Mouse (Mus musculus): ENCODE measurements around the gene Rnf145. TPM values are rescaled to one million over a fixed set of nuclear protein-coding genes. Genes with fewer than 3 reads are reported as not detected.

Rnf145 gene
- polyA plus RNA-seq, 1 experiment from 2014 or later = 74.4 TPM

- H3K9me3 ChIP-seq (ENCODE audit: control insufficient read depth, low read length) = no peaks in the 10 kb centered on the region
- DNase-seq (ENCODE audit: low spot score) (peak; percentile 53), ATAC-seq (replicated peaks; ENCODE audit: low FRiP score) (peak; percentile 94)
- peaks cover 36% of the 10 kb centered on the region for H3K4me1 ChIP-seq (replicated peaks; ENCODE audit: control insufficient read depth, insufficient read depth, low read length)
- peaks cover 49% of the 10 kb centered on the region for H3K36me3 ChIP-seq (ENCODE audit: control insufficient read depth, insufficient read depth, low read length)
- peak overlapping the region; percentile 6; the same call in 1 of the 2 replicates for H3K9ac ChIP-seq (ENCODE audit: low read depth, low read length)
- H3K4me2 ChIP-seq = peak overlapping the region; percentile 55
- H3K27ac ChIP-seq (ENCODE audit: low read depth, low read length) = peak overlapping the region; percentile 82
- H3K27me3 ChIP-seq (replicated peaks; ENCODE audit: control insufficient read depth, insufficient read depth, low read length) = no peaks in the 10 kb centered on the region
- WGBS = 46% methylated on average over 12 of the region's 12 CpGs
- H3K4me3 ChIP-seq (ENCODE audit: low read depth, low read length) = peak overlapping the region; percentile 16
Measured at GRCm38 (mm10) chr11:44529200-44529599, 10.4 kb downstream of the Rnf145 start.

- H3K27ac ChIP-seq (ENCODE audit: low read depth, low read length) = peak overlapping the region; percentile 82
- peak overlapping the region; percentile 14; the same call in 1 of the 2 replicates for H3K4me3 ChIP-seq (ENCODE audit: low read depth, low read length)
- peaks cover 47% of the 10 kb centered on the region for H3K36me3 ChIP-seq (ENCODE audit: control insufficient read depth, insufficient read depth, low read length)
- no peak overlapping the region; the same call in 1 of the 2 replicates for H3K9ac ChIP-seq (ENCODE audit: low read depth, low read length)
- no peak for DNase-seq (ENCODE audit: low spot score)
- peak overlapping the region; percentile 55 for H3K4me2 ChIP-seq
- H3K27me3 ChIP-seq (replicated peaks; ENCODE audit: control insufficient read depth, insufficient read depth, low read length) = no peaks in the 10 kb centered on the region
- WGBS = 76% methylated on average over 5 of the region's 5 CpGs
- no peaks in the 10 kb centered on the region for H3K9me3 ChIP-seq (ENCODE audit: control insufficient read depth, low read length)
- H3K4me1 ChIP-seq (replicated peaks; ENCODE audit: control insufficient read depth, insufficient read depth, low read length) = peaks cover 36% of the 10 kb centered on the region
- ATAC-seq (replicated peaks; ENCODE audit: low FRiP score) = no peak
Measured at GRCm38 (mm10) chr11:44529716-44530115, 11.0 kb downstream of the Rnf145 start.

- DNase-seq (ENCODE audit: low spot score) (no peak), ATAC-seq (replicated peaks; ENCODE audit: low FRiP score) (no peak)
- no peaks in the 10 kb centered on the region for H3K9me3 ChIP-seq (ENCODE audit: control insufficient read depth, low read length)
- no peak overlapping the region for H3K4me3 ChIP-seq (ENCODE audit: low read depth, low read length)
- H3K27ac ChIP-seq (ENCODE audit: low read depth, low read length) = no peak overlapping the region
- H3K9ac ChIP-seq (ENCODE audit: low read depth, low read length) = no peak overlapping the region
- H3K4me1 ChIP-seq (replicated peaks; ENCODE audit: control insufficient read depth, insufficient read depth, low read length) = peaks cover 36% of the 10 kb centered on the region
- 76% methylated on average over 8 of the region's 8 CpGs for WGBS
- no peaks in the 10 kb centered on the region for H3K27me3 ChIP-seq (replicated peaks; ENCODE audit: control insufficient read depth, insufficient read depth, low read length)
- peaks cover 41% of the 10 kb centered on the region for H3K36me3 ChIP-seq (ENCODE audit: control insufficient read depth, insufficient read depth, low read length)
- peak overlapping the region; percentile 55 for H3K4me2 ChIP-seq
Measured at GRCm38 (mm10) chr11:44530382-44530781, 11.6 kb downstream of the Rnf145 start.

- 82% methylated on average over 11 of the region's 11 CpGs for WGBS
- no peaks in the 10 kb centered on the region for H3K9me3 ChIP-seq (ENCODE audit: control insufficient read depth, low read length)
Measured at GRCm38 (mm10) chr11:44530867-44531266, 12.1 kb downstream of the Rnf145 start.

GRCm38 (mm10) chr11:44531617-44532016 is 12.9 kb downstream of the Rnf145 start:
- WGBS = 87% methylated on average over 4 of the region's 4 CpGs
- H3K27ac ChIP-seq (ENCODE audit: low read depth, low read length) = no peak overlapping the region
- H3K4me1 ChIP-seq (replicated peaks; ENCODE audit: control insufficient read depth, insufficient read depth, low read length) = peaks cover 36% of the 10 kb centered on the region
- no peak for ATAC-seq (replicated peaks; ENCODE audit: low FRiP score)
- H3K9ac ChIP-seq (ENCODE audit: low read depth, low read length) = no peak overlapping the region
- H3K4me2 ChIP-seq = no peak overlapping the region
- H3K27me3 ChIP-seq (replicated peaks; ENCODE audit: control insufficient read depth, insufficient read depth, low read length) = no peaks in the 10 kb centered on the region
- peaks cover 38% of the 10 kb centered on the region for H3K36me3 ChIP-seq (ENCODE audit: control insufficient read depth, insufficient read depth, low read length)
- no peaks in the 10 kb centered on the region for H3K9me3 ChIP-seq (ENCODE audit: control insufficient read depth, low read length)
- no peak overlapping the region for H3K4me3 ChIP-seq (ENCODE audit: low read depth, low read length)
- DNase-seq (ENCODE audit: low spot score) = no peak

More at GRCm38 (mm10) chr11:44530867-44531266, 12.1 kb downstream of the Rnf145 start:
- peaks cover 36% of the 10 kb centered on the region for H3K4me1 ChIP-seq (replicated peaks; ENCODE audit: control insufficient read depth, insufficient read depth, low read length)
- no peak overlapping the region for H3K9ac ChIP-seq (ENCODE audit: low read depth, low read length)
- H3K27ac ChIP-seq (ENCODE audit: low read depth, low read length) = no peak overlapping the region
- H3K36me3 ChIP-seq (ENCODE audit: control insufficient read depth, insufficient read depth, low read length) = peaks cover 39% of the 10 kb centered on the region
- DNase-seq (ENCODE audit: low spot score) (no peak), ATAC-seq (replicated peaks; ENCODE audit: low FRiP score) (no peak)
- no peaks in the 10 kb centered on the region for H3K27me3 ChIP-seq (replicated peaks; ENCODE audit: control insufficient read depth, insufficient read depth, low read length)
- H3K4me2 ChIP-seq = peak overlapping the region; percentile 55
- H3K4me3 ChIP-seq (ENCODE audit: low read depth, low read length) = no peak overlapping the region

- no peak overlapping the region for H3K4me2 ChIP-seq
- no peak overlapping the region for H3K9ac ChIP-seq (ENCODE audit: low read depth, low read length)
- ATAC-seq (replicated peaks; ENCODE audit: low FRiP score) = no peak
- no peak overlapping the region for H3K27ac ChIP-seq (ENCODE audit: low read depth, low read length)
- no peak for DNase-seq (ENCODE audit: low spot score)
- no peak overlapping the region for H3K4me3 ChIP-seq (ENCODE audit: low read depth, low read length)
- no peaks in the 10 kb centered on the region for H3K9me3 ChIP-seq (ENCODE audit: control insufficient read depth, low read length)
- 93% methylated on average over 17 of the region's 17 CpGs for WGBS
- peaks cover 29% of the 10 kb centered on the region for H3K4me1 ChIP-seq (replicated peaks; ENCODE audit: control insufficient read depth, insufficient read depth, low read length)
- H3K27me3 ChIP-seq (replicated peaks; ENCODE audit: control insufficient read depth, insufficient read depth, low read length) = no peaks in the 10 kb centered on the region
- H3K36me3 ChIP-seq (ENCODE audit: control insufficient read depth, insufficient read depth, low read length) = peaks cover 38% of the 10 kb centered on the region
Measured at GRCm38 (mm10) chr11:44532846-44533781, 14.3 kb downstream of the Rnf145 start.

- H3K4me1 ChIP-seq (replicated peaks; ENCODE audit: control insufficient read depth, insufficient read depth, low read length) = peaks cover 13% of the 10 kb centered on the region
- no peak for DNase-seq (ENCODE audit: low spot score)
- H3K4me2 ChIP-seq = no peak overlapping the region
- 79% methylated on average over 12 of the region's 12 CpGs for WGBS
- H3K27ac ChIP-seq (ENCODE audit: low read depth, low read length) = no peak overlapping the region
- H3K27me3 ChIP-seq (replicated peaks; ENCODE audit: control insufficient read depth, insufficient read depth, low read length) = no peaks in the 10 kb centered on the region
- H3K4me3 ChIP-seq (ENCODE audit: low read depth, low read length) = no peak overlapping the region
- no peaks in the 10 kb centered on the region for H3K9me3 ChIP-seq (ENCODE audit: control insufficient read depth, low read length)
- no peak overlapping the region for H3K9ac ChIP-seq (ENCODE audit: low read depth, low read length)
- no peak for ATAC-seq (replicated peaks; ENCODE audit: low FRiP score)
- peaks cover 39% of the 10 kb centered on the region for H3K36me3 ChIP-seq (ENCODE audit: control insufficient read depth, insufficient read depth, low read length)
Measured at GRCm38 (mm10) chr11:44534999-44535750, 16.4 kb downstream of the Rnf145 start.

- WGBS = 96% methylated on average over 7 of the region's 7 CpGs
- H3K36me3 ChIP-seq (ENCODE audit: control insufficient read depth, insufficient read depth, low read length) = peaks cover 44% of the 10 kb centered on the region
Measured at GRCm38 (mm10) chr11:44537403-44537802, 18.6 kb downstream of the Rnf145 start.

More at GRCm38 (mm10) chr11:44537403-44537802, 18.6 kb downstream of the Rnf145 start:
- Histone ChIP-seq H3K4me3 (ENCODE audit: low read depth, low read length) (no peak overlapping the region), H3K9ac (ENCODE audit: low read depth, low read length) (no peak overlapping the region), H3K4me1 (replicated peaks; ENCODE audit: control insufficient read depth, insufficient read depth, low read length) (peaks cover 2% of the 10 kb centered on the region; the same call in 1 of the 2 replicates), H3K4me2 (no peak overlapping the region), H3K27me3 (replicated peaks; ENCODE audit: control insufficient read depth, insufficient read depth, low read length) (no peaks in the 10 kb centered on the region), H3K9me3 (ENCODE audit: control insufficient read depth, low read length) (no peaks in the 10 kb centered on the region), H3K27ac (ENCODE audit: low read depth, low read length) (no peak overlapping the region)
- ATAC-seq (replicated peaks; ENCODE audit: low FRiP score) (no peak), DNase-seq (ENCODE audit: low spot score) (no peak)

Measured in liver, embryonic 11.5 days (tissue).